Mouse (Mus musculus) cerebellum, postnatal 14 days (tissue): ENCODE measurements at regions not wholly inside any gene's neighbourhood (a gene's known extent, or its start where the extent isn't known, plus 50 kb on each side); places are given as distances from the start of the nearest gene placed in this dataset.

ENCODE experiments used
- DNase-seq, 2 experiments: peaks; one replicate each; pipeline ENCODE4 v3.0.0; 2021; ENCODE audit warnings: mixed read lengths in 2 of 2

- DNase-seq, result peak; percentile 96 to 98
Observed at GRCm38 (mm10) chr8:93591608-93592301, 56.1 kb upstream of the Ces5a start.

- no peak for DNase-seq
Observed at GRCm38 (mm10) chr8:93592302-93592651, 56.6 kb upstream of the Ces5a start.

- DNase-seq, result peak; percentile 32 to 47
Observed at GRCm38 (mm10) chr8:93598613-93599121, 63.0 kb upstream of the Ces5a start.

GRCm38 (mm10) chr8:93599306-93599705 is 63.7 kb upstream of the Ces5a start:
- peak; percentile 23 to 32 for DNase-seq

GRCm38 (mm10) chr8:93599776-93600175 is 64.1 kb upstream of the Ces5a start:
- DNase-seq, result peak; percentile 19 to 30

- peak; percentile 88 to 91 for DNase-seq
Observed at GRCm38 (mm10) chr8:93626807-93627526, 91.3 kb upstream of the Ces5a start.

GRCm38 (mm10) chr8:93627626-93628025 is 92.0 kb upstream of the Ces5a start:
- peak; percentile 26 to 32 for DNase-seq

GRCm38 (mm10) chr8:93632896-93633295 is 97.3 kb upstream of the Ces5a start:
- DNase-seq, result no peak

GRCm38 (mm10) chr8:93642770-93643169 is 107.1 kb upstream of the Ces5a start:
- peak; percentile 47 to 49 for DNase-seq

GRCm38 (mm10) chr8:93643471-93644215 is 108.0 kb upstream of the Ces5a start:
- peak in 1 of 2 experiments; percentile 24 for DNase-seq

GRCm38 (mm10) chr8:93653421-93653820 is 117.8 kb upstream of the Ces5a start:
- peak in 1 of 2 experiments; percentile 55 for DNase-seq

GRCm38 (mm10) chr8:93653913-93654705 is 118.5 kb upstream of the Ces5a start:
- peak; percentile 95 to 96 for DNase-seq

- no peak for DNase-seq
Observed at GRCm38 (mm10) chr8:93655752-93656151, 120.1 kb upstream of the Ces5a start.

- DNase-seq, result peak; percentile 92 to 93
Observed at GRCm38 (mm10) chr8:93661739-93662138, 126.1 kb upstream of the Ces5a start.

- no peak for DNase-seq
Observed at GRCm38 (mm10) chr8:93662219-93662618, 126.6 kb upstream of the Ces5a start.

- no peak for DNase-seq
Observed at GRCm38 (mm10) chr8:93663851-93664250, 128.2 kb upstream of the Ces5a start.

GRCm38 (mm10) chr8:93668306-93668705 is 132.7 kb upstream of the Ces5a start:
- peak in 1 of 2 experiments; percentile 34 for DNase-seq

- no peak for DNase-seq
Observed at GRCm38 (mm10) chr8:93674721-93675120, 135.0 kb upstream of the Gnao1 start.

- DNase-seq, result no peak
Observed at GRCm38 (mm10) chr8:93683773-93684391, 125.9 kb upstream of the Gnao1 start.

- DNase-seq, result no peak
Observed at GRCm38 (mm10) chr8:93684392-93684791, 125.4 kb upstream of the Gnao1 start.

GRCm38 (mm10) chr8:93688845-93689244 is 120.9 kb upstream of the Gnao1 start:
- no peak for DNase-seq
